Mouse (Mus musculus) ES-Bruce4 (cell line): ENCODE data around the gene Kcnd3.

Experiments used
- CTCF ChIP-seq: IDR thresholded peaks from one replicate; pipeline ENCODE4 v1.8.1; 2011; ENCODE audit warnings: low read depth, low read length
- EP300 ChIP-seq: IDR thresholded peaks from 2 replicates; pipeline ENCODE4 v1.6.1; 2011; ENCODE audit warnings: low read depth, low read length; ENCODE audit not compliant: insufficient read depth
- POLR2A ChIP-seq: IDR thresholded peaks from one replicate; pipeline ENCODE4 v1.8.1; 2011; ENCODE audit warnings: low read length; ENCODE audit not compliant: insufficient read depth

- TF ChIP-seq EP300 (no peak), CTCF (no peak), POLR2A (no peak)
These were observed 254.4 kb downstream of the Kcnd3 start for GRCm38 (mm10) chr3:105706366-105707020.
